Mouse (Mus musculus) gastrocnemius, adult 18-20 months (tissue): ENCODE data around the gene Gm9945. TPM values are rescaled to one million over a fixed set of nuclear protein-coding genes. Genes with fewer than 3 reads are reported as not detected.
A peak's percentile ranks its signal among the peaks of the same experiment; 100 is the strongest.

Experiments
- DNase-seq: peaks from one replicate; pipeline ENCODE4 v3.0.0; 2021; ENCODE audit warnings: low spot score
- long read RNA-seq, 2 experiments: library from polyadenylated mRNA; stranded (forward); transcript quantifications; one replicate each; pipeline ENCODE4 v2.0.0; 2021
- total RNA-seq, 2 experiments: library from RNA; stranded (reverse); gene quantifications; 2 replicates each; pipeline ENCODE4 v1.2.3; 2021

Gene Gm9945
- not detected for total RNA-seq
- long read RNA-seq, experiment 1: 0 reads
- long read RNA-seq, experiment 2, partial matches to known transcripts: 0 of 1 reads
- long read RNA-seq, experiment 2, other reads (novel, unspliced or antisense): 0 of 1 reads

DNA sequence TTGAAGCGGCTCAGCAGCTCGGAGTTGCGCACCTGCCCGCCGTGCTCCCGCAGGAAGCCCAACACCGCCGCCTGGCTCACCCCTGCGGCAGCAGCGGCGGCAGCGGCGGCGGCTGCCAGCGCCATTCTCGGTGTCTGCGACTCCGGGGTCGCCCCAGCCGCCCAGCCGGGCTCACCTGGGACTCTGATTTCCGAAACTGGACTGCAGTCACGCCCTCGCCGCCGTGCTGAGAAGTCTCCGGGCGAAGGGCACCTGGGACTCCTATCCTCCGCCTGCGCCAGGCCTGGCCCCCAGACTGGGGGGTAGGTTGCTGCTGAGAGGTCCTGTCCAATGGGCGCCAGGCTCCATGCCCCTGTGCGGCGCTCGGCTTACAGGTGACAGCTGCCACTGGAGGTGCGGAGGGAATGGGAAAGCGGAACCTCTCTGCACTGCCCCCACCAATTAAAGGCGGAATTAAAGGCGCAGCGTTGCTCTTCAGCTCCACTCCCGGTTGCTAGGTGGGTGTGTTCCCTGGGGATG, at the start of gene Gm9945, which contains the start of gene Sowaha:
Gene Gm9945, plus strand, starts transcription at position 384 of the 519 bp plus-strand sequence.
Gene Sowaha, minus strand, starts transcription at position 492 of the 519 bp plus-strand sequence.
- DNase-seq: no peak

DNA sequence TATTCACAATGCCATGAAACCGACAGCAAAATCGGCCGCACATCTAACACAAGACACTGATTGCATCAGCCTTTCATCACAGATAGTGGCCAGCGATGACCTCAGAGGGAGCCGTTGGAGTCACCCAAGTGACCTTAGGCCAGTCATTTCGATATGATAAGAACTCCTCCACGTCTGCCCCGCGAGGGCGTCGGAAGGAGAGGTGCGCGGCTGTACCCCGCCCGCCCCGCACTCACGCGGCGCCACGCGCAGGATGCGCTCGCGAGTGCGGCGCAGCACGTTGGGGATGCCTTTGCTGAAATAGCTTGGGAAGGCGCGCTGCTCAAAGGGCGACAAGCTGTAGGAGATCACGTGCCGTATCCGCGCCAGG, 49.7 kb upstream of the Gm9945 start:
- no peak for DNase-seq

DNA sequence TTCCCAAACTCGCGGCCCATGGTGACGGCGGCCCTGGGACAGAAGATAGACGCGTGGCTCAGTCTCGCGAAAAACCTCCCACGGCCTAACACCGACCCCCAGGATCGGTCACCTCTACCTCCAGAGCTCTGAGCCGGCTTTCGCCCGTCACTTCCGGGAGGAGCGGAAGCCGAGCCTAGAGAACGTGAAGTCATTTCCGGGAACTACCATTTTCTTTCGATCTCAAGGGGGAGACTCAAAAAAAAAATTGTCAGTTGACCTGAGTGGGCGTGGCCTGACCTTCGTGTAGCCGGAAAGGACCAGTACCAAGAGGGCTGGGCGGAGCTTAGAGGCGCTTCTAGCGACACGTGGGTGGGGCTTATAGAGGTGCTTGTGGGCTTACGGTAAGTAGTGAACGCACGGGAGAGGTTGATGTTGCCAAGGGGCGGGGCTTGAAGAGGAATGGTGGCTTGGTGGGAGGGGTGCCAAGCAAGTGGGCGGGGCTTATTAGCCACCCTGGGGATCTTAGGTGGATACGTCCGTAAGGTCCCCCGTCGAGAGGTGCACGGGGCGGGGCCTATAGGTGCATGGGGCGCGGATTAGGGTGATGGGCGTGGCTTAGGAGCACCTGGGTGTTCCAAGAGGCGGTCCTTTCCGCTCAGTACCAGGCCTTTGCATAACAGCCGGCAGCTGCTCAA, 49.2 kb upstream of the Gm9945 start, which contains the start of the genes Uqcrq and Gdf9:
Gene Uqcrq, minus strand, starts transcription at position 162 of the 677 bp plus-strand sequence.
Gene Gdf9, plus strand, starts transcription at position 354 of the 677 bp plus-strand sequence.
- DNase-seq: peak; percentile 99

- DNase-seq: no peak
These were observed 48.5 kb upstream of the Gm9945 start for GRCm38 (mm10) chr11:53431347-53432056.

- DNase-seq: no peak
These were observed 46.9 kb upstream of the Gm9945 start for GRCm38 (mm10) chr11:53433057-53433456.

GRCm38 (mm10) chr11:53435504-53435903, 44.5 kb upstream of the Gm9945 start:
- DNase-seq: no peak

DNA sequence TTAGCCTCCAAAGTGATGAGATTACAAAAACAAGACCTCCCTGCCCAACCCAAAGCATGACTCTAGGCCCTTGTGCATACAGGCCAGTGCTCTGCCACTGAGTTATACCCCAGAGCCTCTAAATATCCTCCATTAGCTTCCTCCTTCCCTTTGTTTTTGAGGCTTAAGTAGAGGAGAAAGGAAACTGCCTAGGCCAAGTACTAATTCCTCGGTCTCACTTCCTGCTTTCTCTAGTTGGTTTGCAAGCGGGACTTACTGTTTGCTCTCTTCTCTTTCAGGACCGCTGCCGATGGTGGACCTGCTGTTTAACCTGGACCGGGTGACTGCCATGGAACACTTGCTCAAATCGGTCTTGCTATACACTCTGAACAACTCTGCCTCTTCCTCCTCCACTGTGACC, 43.6 kb upstream of the Gm9945 start:
- no peak for DNase-seq

DNA sequence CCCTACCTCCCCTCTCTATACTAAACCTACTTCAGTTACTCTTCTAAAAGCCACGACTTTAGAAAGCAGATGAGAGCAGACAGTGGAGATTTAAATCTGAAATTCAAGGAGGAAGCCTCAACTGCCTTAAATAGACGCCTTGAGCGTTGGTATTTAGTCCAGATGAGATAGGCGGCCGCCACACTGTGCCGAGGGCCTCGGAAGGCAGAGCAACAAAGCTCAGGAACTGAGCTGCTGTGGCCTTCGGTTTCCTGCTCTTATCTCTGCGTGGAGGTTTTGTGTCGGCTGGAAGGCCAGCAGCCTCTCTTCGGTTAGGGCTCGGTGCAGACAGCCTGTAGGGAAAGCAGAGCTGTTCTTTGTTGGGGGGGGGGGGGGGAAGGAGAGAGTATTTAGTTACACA, 38.0 kb upstream of the Gm9945 start:
- DNase-seq: no peak

- DNase-seq: peak; percentile 46
These were observed 36.1 kb upstream of the Gm9945 start for GRCm38 (mm10) chr11:53443861-53444260.

- no peak for DNase-seq
These were observed 34.4 kb upstream of the Gm9945 start for GRCm38 (mm10) chr11:53445562-53445961.

DNA sequence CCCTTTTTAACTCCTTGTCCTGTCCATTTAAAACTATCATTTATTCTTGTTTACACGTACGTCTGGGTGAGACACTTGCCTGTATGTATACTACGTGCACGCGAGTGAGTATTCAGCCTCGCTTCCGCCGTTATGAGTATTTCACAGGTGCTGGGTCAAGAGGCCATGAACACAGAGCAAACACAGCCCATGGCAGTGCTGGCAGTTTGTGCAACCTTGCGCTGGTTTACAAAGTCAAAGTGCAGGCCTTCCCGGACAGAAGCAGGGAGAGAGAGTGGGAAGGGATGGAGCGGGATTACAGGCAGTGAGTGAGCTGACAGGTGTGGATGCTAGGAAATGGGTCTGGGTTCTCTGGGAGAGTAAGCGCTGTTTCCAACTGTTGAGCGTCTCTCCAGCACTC, 33.8 kb upstream of the Gm9945 start:
- no peak for DNase-seq

- DNase-seq: no peak
These were observed 32.0 kb upstream of the Gm9945 start for GRCm38 (mm10) chr11:53447996-53448395.

GRCm38 (mm10) chr11:53448529-53448928, 31.4 kb upstream of the Gm9945 start:
- DNase-seq: peak; percentile 69

DNA sequence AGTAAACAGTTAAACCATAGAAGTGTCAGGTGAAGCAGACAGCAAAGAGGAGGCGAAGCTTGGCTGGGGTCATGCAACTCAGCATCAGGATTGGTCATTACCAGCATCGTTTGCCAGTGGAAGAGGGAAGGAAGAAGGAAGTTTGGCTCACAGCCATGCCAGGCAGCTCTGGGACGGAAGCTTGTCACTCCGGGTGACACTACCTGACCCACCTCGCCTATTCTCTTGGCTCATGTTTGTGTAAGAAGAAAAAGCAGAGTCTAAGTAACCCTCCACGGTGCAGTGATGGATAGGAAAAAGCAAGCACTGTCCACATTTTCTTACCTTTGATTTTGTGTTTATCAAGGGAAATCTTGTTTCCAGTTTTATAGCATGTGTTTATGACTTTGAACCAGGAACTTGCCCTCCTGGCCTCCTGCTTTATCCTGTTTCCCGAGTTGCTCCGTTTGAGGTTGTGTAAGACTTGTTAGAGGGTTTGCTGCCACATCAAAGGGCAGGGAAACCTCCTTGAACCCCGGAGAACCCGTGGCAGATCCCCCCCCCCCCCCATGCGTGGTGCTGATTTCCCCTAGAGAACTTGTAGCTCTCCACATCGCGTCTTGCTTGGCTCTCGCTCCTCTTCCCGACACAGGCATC, 29.8 kb upstream of the Gm9945 start:
- no peak for DNase-seq

GRCm38 (mm10) chr11:53451361-53451760, 28.6 kb upstream of the Gm9945 start:
- DNase-seq: no peak

GRCm38 (mm10) chr11:53452396-53452795, 27.6 kb upstream of the Gm9945 start:
- DNase-seq: no peak

GRCm38 (mm10) chr11:53453031-53453430, 26.9 kb upstream of the Gm9945 start:
- DNase-seq: no peak

DNA sequence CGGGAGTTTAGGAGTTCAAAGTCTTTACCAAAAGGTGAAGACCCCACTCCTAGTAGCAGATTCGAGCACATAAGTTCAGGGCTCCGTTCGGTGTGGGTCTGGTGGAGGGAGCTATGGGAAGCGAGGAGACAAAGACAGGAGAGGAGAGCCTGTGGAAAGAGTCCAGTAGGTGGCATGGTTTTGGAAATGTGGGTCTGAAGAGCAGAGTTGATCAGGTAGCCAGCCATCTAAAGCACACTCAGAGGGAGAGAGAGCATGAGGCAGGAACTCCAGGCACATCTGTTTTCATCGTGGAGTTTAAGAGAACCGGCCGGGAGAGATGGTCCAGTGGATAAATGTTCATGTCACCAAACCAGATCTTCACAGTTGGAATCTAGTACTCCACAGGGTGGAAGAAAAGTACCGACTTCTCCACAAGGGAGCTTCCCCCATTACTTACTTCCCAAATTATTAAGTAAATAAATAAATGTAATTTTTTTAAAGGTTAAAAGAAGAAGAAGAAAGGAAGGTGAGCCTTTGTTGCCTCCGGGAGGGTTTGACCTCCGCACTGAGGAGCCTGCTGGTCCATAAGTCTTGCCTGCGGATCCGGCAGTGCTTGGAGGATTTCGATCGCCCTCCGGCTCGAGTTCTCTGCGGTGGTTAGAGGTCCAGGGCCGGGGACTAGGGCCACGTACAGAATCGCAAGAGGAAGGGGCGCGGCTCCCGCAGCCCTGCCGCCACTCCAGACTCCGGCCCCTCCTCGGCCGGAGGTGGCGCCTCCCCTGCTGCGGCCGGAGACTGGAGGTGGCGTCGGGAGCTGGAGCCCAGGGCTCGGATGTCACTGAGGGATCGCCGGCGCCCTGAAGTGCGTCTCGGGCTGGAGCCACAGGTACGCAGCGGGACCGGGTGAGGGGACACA, 23.2 kb upstream of the Gm9945 start, which contains the start of the genes Gm10447 and Shroom1:
Gene Gm10447, minus strand, starts transcription at position 637 of the 898 bp plus-strand sequence.
Gene Shroom1, plus strand, starts transcription at position 732 of the 898 bp plus-strand sequence.
- peak; percentile 49 for DNase-seq

- DNase-seq: no peak
These were observed 22.5 kb upstream of the Gm9945 start for GRCm38 (mm10) chr11:53457372-53457954.

DNA sequence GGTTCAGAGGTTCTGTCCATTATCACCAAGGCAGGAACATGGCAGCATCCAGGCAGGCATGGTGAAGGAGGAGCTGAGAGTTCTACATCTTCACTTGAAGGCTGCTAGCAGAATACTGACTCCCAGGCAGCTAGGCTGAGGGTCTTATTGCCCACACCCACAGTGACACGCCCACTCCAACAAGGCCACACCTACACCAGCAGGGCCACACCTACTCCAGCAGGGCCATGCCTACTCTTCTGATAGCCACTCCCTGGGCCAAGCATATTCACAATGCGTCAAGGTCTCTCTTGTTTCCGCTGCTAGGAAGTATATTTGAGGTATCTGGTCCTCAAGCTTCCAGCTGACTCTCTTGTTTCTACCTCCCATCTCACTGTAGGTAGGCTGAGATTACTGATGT, 21.0 kb upstream of the Gm9945 start:
- no peak for DNase-seq
